Mouse (Mus musculus): ENCODE data around the gene Cpsf6. TPM values are rescaled to one million over a fixed set of nuclear protein-coding genes. Genes with fewer than 3 reads are reported as not detected.

Gene Cpsf6
- polyA plus RNA-seq, 2 experiments: 119 to 144 TPM

DNA sequence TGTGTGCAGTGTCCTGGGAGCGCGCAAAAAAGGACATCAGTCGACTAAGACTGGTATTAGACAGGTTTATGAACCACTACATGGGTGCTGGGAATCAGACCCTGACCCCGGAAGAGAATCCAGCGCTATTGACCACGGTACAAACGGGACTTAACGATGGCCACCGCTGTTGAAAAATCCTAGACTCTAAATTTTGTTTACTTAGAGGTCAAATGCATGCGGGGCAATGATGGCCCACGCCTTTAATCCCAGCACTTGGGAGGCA lies 1.6 kb downstream of the Cpsf6 start:
- 91% methylated on average over 11 of the region's 11 CpGs for WGBS
- Histone ChIP-seq H3K4me1 (ENCODE audit: control insufficient read depth, insufficient read depth, low read length) (peaks cover 8% of the 10 kb centered on the region), H3K9ac (ENCODE audit: low read depth, low read length, severe bottlenecking) (no peak overlapping the region), H3K4me3 (replicated peaks; ENCODE audit: low read length) (no peak overlapping the region), H3K27ac (replicated peaks; ENCODE audit: low read depth, low read length) (no peak overlapping the region), H3K9me3 (ENCODE audit: control insufficient read depth, low read length) (no peaks in the 10 kb centered on the region), H3K4me2 (replicated peaks; ENCODE audit: low read depth, low read length, severe bottlenecking) (no peak overlapping the region), H3K27me3 (ENCODE audit: control insufficient read depth, insufficient read depth, low read length) (no peaks in the 10 kb centered on the region), H3K36me3 (ENCODE audit: control insufficient read depth, insufficient read depth, low read length) (no peaks in the 10 kb centered on the region)
- TF ChIP-seq POLR2A (IDR thresholded peaks at IDR 0.05; ENCODE audit: borderline replicate concordance, extremely low read depth, insufficient read depth, insufficient read length): no peak
- ATAC-seq (ENCODE audit: low FRiP score, low read depth) (no peak), DNase-seq (ENCODE audit: low spot score) (no peak)

DNA sequence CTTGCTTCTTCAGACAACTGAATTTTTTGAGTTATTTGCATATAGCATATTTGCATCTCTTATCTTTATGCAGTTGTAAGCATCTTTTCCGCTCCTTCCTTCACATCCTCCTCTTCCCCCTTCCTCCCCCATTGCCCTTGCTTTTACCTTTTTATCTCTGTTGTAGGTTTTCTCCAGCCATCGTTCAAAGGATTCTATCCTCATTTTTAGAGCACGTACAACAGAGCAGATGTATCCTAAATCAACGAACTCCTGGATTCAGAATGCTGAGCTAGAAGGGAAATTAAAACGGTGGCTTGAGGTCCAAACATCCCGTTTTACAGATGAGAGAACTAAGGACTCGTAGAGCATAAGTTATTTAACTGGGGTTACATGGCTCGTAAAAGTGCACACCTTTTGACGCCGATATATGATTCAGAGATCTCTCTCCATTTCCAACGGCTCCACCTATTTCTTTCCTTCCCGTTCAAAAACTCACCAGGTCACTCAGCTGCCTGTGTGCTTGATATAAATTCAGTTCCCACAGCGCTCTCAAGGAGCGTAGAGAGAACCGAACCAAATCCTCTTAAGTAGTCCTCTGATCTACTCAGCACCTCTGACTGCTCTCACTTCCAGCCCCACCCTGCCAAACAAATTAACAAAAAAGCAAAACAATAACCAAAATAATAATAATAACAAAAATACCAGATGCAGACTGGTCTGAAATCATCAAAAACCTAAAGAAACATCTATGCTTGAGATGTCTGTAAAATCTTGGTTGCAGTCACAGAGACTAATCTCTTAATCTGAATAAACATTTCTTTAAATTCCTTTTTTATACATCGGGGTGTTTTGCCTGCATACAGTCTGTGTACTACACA lies 2.2 kb downstream of the Cpsf6 start:
- WGBS: 19% methylated on average over 16 of the region's 16 CpGs
- Histone ChIP-seq H3K27me3 (ENCODE audit: control insufficient read depth, insufficient read depth, low read length) (no peaks in the 10 kb centered on the region), H3K36me3 (ENCODE audit: control insufficient read depth, insufficient read depth, low read length) (no peaks in the 10 kb centered on the region), H3K4me1 (ENCODE audit: control insufficient read depth, insufficient read depth, low read length) (peaks cover 8% of the 10 kb centered on the region), H3K4me2 (replicated peaks; ENCODE audit: low read depth, low read length, severe bottlenecking) (peak overlapping the region; percentile 46), H3K9ac (ENCODE audit: low read depth, low read length, severe bottlenecking) (peak overlapping the region; percentile 100), H3K9me3 (ENCODE audit: control insufficient read depth, low read length) (no peaks in the 10 kb centered on the region), H3K4me3 (replicated peaks; ENCODE audit: low read length) (peak overlapping the region; percentile 81), H3K27ac (replicated peaks; ENCODE audit: low read depth, low read length) (peak overlapping the region; percentile 97; the same call in 1 of the 2 replicates)
- DNase-seq (ENCODE audit: low spot score): no peak
- TF ChIP-seq POLR2A (IDR thresholded peaks at IDR 0.05; ENCODE audit: borderline replicate concordance, extremely low read depth, insufficient read depth, insufficient read length): no peak
- no peak for ATAC-seq (ENCODE audit: low FRiP score, low read depth)

DNA sequence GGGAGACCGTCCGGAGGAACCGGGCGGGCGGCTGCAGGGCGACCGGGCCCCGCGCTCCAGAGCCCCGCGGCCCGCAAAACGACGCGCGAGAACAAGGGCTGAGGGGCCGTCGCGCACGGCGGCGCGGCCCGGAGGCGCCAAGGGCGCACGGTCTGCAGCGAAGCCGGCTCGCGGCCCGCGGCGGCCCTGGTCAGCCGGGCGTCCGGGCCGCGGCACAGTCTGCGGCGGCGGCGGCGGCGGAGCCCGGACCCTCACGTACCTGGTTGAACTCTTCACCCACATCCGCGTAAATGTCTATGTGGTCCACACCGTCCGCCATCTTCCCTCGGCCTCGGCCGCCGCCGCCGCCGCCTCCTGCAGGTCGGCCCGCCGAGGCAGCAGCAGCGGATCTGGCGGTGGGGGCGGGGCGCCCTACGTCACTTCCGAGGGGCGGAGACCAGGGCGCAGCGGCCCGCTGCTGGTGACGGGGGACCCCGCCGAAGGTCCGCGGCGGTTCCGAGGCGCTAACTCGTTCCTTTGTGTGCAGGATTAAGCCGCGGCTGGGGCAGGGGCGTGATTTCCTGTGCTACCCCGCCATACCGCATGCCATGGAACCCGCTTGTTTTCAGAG lies 3.1 kb downstream of the Cpsf6 start:
- no peaks in the 10 kb centered on the region for H3K27me3 ChIP-seq (ENCODE audit: control insufficient read depth, insufficient read depth, low read length)
- peak overlapping the region; percentile 55 for H3K4me2 ChIP-seq (replicated peaks; ENCODE audit: low read depth, low read length, severe bottlenecking)
- 0% methylated on average over 37 of the region's 86 CpGs for WGBS
- H3K27ac ChIP-seq (replicated peaks; ENCODE audit: low read depth, low read length): peak overlapping the region; percentile 97
- peak; percentile 93 for DNase-seq (ENCODE audit: low spot score)
- H3K36me3 ChIP-seq (ENCODE audit: control insufficient read depth, insufficient read depth, low read length): no peaks in the 10 kb centered on the region
- peak; percentile 98 for TF ChIP-seq POLR2A (IDR thresholded peaks at IDR 0.05; ENCODE audit: borderline replicate concordance, extremely low read depth, insufficient read depth, insufficient read length)
- H3K4me3 ChIP-seq (replicated peaks; ENCODE audit: low read length): peak overlapping the region; percentile 81
- peak overlapping the region; percentile 100 for H3K9ac ChIP-seq (ENCODE audit: low read depth, low read length, severe bottlenecking)
- peak; percentile 96 for ATAC-seq (ENCODE audit: low FRiP score, low read depth)
- H3K9me3 ChIP-seq (ENCODE audit: control insufficient read depth, low read length): no peaks in the 10 kb centered on the region
- H3K4me1 ChIP-seq (ENCODE audit: control insufficient read depth, insufficient read depth, low read length): peaks cover 8% of the 10 kb centered on the region

DNA sequence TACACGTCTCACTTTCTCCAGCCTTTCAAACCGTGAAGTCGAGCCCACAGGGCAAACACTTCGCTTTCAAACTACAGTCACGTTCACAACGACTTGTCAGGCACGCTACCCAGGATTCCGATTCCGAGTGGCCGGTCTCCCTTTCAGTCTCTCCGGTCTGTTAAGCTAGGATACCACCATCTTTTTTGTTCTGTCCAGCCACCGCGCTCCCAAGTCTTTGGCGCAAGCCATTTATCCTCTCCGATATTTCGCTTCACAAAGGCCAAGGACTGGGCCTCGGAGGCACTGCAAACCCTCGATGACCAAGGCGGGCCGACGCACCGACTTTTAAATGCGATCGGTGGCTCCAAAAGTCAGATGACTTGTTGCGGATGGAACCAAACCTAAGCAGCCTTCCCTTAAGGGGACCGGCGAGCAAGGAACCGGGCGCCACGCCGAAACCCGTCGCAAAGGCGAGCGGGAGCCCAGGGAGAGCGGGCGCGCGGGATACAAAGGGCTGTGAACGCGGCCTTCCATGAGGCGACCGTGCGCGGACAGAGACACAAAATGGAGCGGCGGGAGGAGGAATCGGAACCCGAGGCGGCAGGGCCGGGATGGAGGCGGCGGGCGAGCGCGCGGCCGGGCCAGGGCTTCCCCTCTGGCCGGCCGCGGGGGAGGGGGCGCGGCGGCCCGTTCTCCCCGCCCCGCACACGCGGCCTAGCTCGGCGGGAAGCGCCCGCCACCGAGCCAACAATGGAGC lies 3.8 kb downstream of the Cpsf6 start:
- Histone ChIP-seq H3K9ac (ENCODE audit: low read depth, low read length, severe bottlenecking) (peak overlapping the region; percentile 100), H3K36me3 (ENCODE audit: control insufficient read depth, insufficient read depth, low read length) (no peaks in the 10 kb centered on the region), H3K27ac (replicated peaks; ENCODE audit: low read depth, low read length) (peak overlapping the region; percentile 97), H3K4me2 (replicated peaks; ENCODE audit: low read depth, low read length, severe bottlenecking) (peak overlapping the region; percentile 55), H3K27me3 (ENCODE audit: control insufficient read depth, insufficient read depth, low read length) (no peaks in the 10 kb centered on the region), H3K9me3 (ENCODE audit: control insufficient read depth, low read length) (no peaks in the 10 kb centered on the region), H3K4me3 (replicated peaks; ENCODE audit: low read length) (peak overlapping the region; percentile 81), H3K4me1 (ENCODE audit: control insufficient read depth, insufficient read depth, low read length) (peaks cover 8% of the 10 kb centered on the region)
- no peak for TF ChIP-seq POLR2A (IDR thresholded peaks at IDR 0.05; ENCODE audit: borderline replicate concordance, extremely low read depth, insufficient read depth, insufficient read length)
- peak; percentile 20 for DNase-seq (ENCODE audit: low spot score)
- peak; percentile 62 for ATAC-seq (ENCODE audit: low FRiP score, low read depth)
- WGBS: under 1% methylated on average over 31 of the region's 74 CpGs

DNA sequence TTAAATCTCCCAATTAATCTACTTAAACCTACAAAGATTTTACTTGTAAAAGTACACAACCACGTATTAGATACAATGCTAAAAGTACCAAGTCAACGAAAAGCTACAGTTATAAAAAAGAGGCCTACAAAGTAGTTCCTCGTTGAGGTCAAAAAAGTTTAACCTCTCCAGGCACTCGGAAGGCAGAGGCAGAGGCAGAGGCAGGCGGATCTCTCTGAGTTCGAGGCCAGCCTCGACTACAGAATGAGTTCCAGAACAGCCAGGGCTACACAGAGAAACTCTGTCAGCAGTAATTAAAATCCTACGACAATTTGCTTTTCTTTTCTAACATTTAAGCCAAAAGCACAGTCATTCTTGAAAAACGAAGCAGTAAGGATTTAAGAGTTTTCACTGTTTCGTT lies 4.7 kb downstream of the Cpsf6 start:
- Histone ChIP-seq H3K4me2 (replicated peaks; ENCODE audit: low read depth, low read length, severe bottlenecking) (peak overlapping the region; percentile 55), H3K4me3 (replicated peaks; ENCODE audit: low read length) (peak overlapping the region; percentile 81), H3K27ac (replicated peaks; ENCODE audit: low read depth, low read length) (0 out of 2 replicates have a peak overlapping the region, but pooled peaks have one; percentile 33), H3K27me3 (ENCODE audit: control insufficient read depth, insufficient read depth, low read length) (no peaks in the 10 kb centered on the region), H3K36me3 (ENCODE audit: control insufficient read depth, insufficient read depth, low read length) (no peaks in the 10 kb centered on the region), H3K4me1 (ENCODE audit: control insufficient read depth, insufficient read depth, low read length) (peaks cover 8% of the 10 kb centered on the region), H3K9me3 (ENCODE audit: control insufficient read depth, low read length) (no peaks in the 10 kb centered on the region), H3K9ac (ENCODE audit: low read depth, low read length, severe bottlenecking) (peak overlapping the region; percentile 100)
- ATAC-seq (ENCODE audit: low FRiP score, low read depth) (no peak), DNase-seq (ENCODE audit: low spot score) (no peak)
- no peak for TF ChIP-seq POLR2A (IDR thresholded peaks at IDR 0.05; ENCODE audit: borderline replicate concordance, extremely low read depth, insufficient read depth, insufficient read length)
- WGBS: 14% methylated on average over 10 of the region's 10 CpGs
